10 mouse cellular contexts compared by ENCODE assay signal in genomic region chr5:83440259-83440658, GRCm38 (mm10).
DNase-seq lines count a peak whose midpoint lies in the region; ATAC-seq and TF ChIP-seq lines count a peak whose summit lies in the region.
"Had no signal": no experiment of that assay in that cellular context is flagged by ENCODE, and none has a peak within 500 bp of the region (broad histone marks: within the 10 kb centered on the region; RNA-seq: fewer than 3 reads in every experiment).

No protein-coding gene starts in this region.

- no peaks in the 10 kb centered on the region for H3K4me1 ChIP-seq in hindbrain, embryonic 10.5 days (replicated peaks)
- H3K4me1 ChIP-seq in hindbrain, embryonic 16.5 days (ENCODE audit: control insufficient read depth, insufficient read depth, low read depth, low read length): no peaks in the 10 kb centered on the region
- no peaks in the 10 kb centered on the region for H3K4me1 ChIP-seq in ES-E14 (ENCODE audit: control insufficient read depth in 2 of 2, insufficient read depth in 2 of 2, low read length in 2 of 2, poor library complexity in 1 of 2)

- ATAC-seq in hindbrain, embryonic 16.5 days: no peak

- H3K4me3 ChIP-seq in hindbrain, embryonic 10.5 days: no peak overlapping the region
- no peak overlapping the region for H3K4me3 ChIP-seq in hindbrain, embryonic 16.5 days (ENCODE audit: low read length)
- H3K4me3 ChIP-seq in ES-E14 (ENCODE audit: insufficient read depth in 1 of 2, low read depth in 1 of 2, low read length in 2 of 2, poor library complexity in 1 of 2, severe bottlenecking in 1 of 2): no peak overlapping the region
- H3K4me3 ChIP-seq: erythroblast, embryonic 14.5 days had no signal

- H3K9me3 ChIP-seq in hindbrain, embryonic 10.5 days: no peaks in the 10 kb centered on the region
- no peaks in the 10 kb centered on the region for H3K9me3 ChIP-seq in hindbrain, embryonic 16.5 days (ENCODE audit: control insufficient read depth, low read length)
- H3K9me3 ChIP-seq in ES-E14 (ENCODE audit: control insufficient read depth, insufficient read depth, low read depth, low read length): no peaks in the 10 kb centered on the region

- H3K36me3 ChIP-seq in hindbrain, embryonic 10.5 days: no peaks in the 10 kb centered on the region
- H3K36me3 ChIP-seq in hindbrain, embryonic 16.5 days (ENCODE audit: control insufficient read depth, insufficient read depth, low read length): no peaks in the 10 kb centered on the region
- H3K36me3 ChIP-seq in ES-E14 (ENCODE audit: control insufficient read depth, insufficient read depth, low read length, poor library complexity, severe bottlenecking): no peaks in the 10 kb centered on the region

- WGBS in hindbrain, embryonic 10.5 days: 4% methylated on average over 3 of the region's 3 CpGs
- 5% methylated on average over 3 of the region's 3 CpGs for WGBS in hindbrain, embryonic 16.5 days

- in situ Hi-C loops in ES-E14 (cut with MboI; ENCODE audit: low sequenced_read_pairs in 2 of 2, unreplicated experiment in 2 of 2): no loop called here

- DNase-seq in hindbrain, embryonic 10.5 days (ENCODE audit: low spot score): peak; percentile 35
- DNase-seq in ES-E14 (ENCODE audit: low read depth, low spot score): peak; percentile 28
- DNase-seq in cerebellum, adult 8-10 months: peak; percentile 38
- DNase-seq in forelimb bud, embryonic 11.5 days (ENCODE audit: low read depth, low spot score): peak; percentile 62
- peak; percentile 35 to 46 for DNase-seq in left cerebral cortex, postnatal 10 days (ENCODE audit: extremely low spot score in 1 of 2, low spot score in 2 of 2)
- DNase-seq in retina, embryonic 14.5 days (ENCODE audit: low spot score): peak; percentile 85
- DNase-seq in spleen, adult 12 weeks (ENCODE audit: low spot score): no peak

- H3K27ac ChIP-seq in hindbrain, embryonic 10.5 days: no peak overlapping the region
- H3K27ac ChIP-seq in hindbrain, embryonic 16.5 days (ENCODE audit: low read depth, low read length): no peak overlapping the region
- H3K27ac ChIP-seq in ES-E14 (ENCODE audit: insufficient read depth, low read depth, low read length, poor library complexity, severe bottlenecking): no peak overlapping the region
- H3K27ac ChIP-seq: macrophage had no signal

- no peak overlapping the region for H3K4me2 ChIP-seq in hindbrain, embryonic 16.5 days (ENCODE audit: low read length)

- H3K9ac ChIP-seq in hindbrain, embryonic 16.5 days (ENCODE audit: low read depth, low read length): no peak overlapping the region
- no peak overlapping the region for H3K9ac ChIP-seq in ES-E14 (ENCODE audit: insufficient read depth, low read depth, low read length, poor library complexity, severe bottlenecking)

- intact Hi-C loops in left cerebral cortex, postnatal 10 days (cut with DNase I): no loop called here

- no peaks in the 10 kb centered on the region for H3K27me3 ChIP-seq in hindbrain, embryonic 10.5 days (ENCODE audit: insufficient read depth, poor library complexity, severe bottlenecking)
- H3K27me3 ChIP-seq in hindbrain, embryonic 16.5 days (replicated peaks; ENCODE audit: control insufficient read depth, insufficient read depth, low read length): no peaks in the 10 kb centered on the region

TF ChIP-seq in ES-E14, 5 proteins besides CTCF, POLR2A, EP300 and RAD21:
- TF ChIP-seq HCFC1 (IDR thresholded peaks at IDR 0.05; ENCODE audit: borderline replicate concordance, insufficient read depth, low read length): no peak
- TF ChIP-seq ZNF384 (IDR thresholded peaks at IDR 0.05; ENCODE audit: low read depth, low read length): no peak
- peak; percentile 78 for TF ChIP-seq ZC3H11A (IDR thresholded peaks at IDR 0.05; ENCODE audit: borderline replicate concordance, low read depth, low read length)
TF ChIP-seq in ES-E14: peak in this region for 1.
